Mouse (Mus musculus) lung, embryonic 15.5 days (tissue): ENCODE data around the gene Capn7. TPM values are rescaled to one million over a fixed set of nuclear protein-coding genes. Genes with fewer than 3 reads are reported as not detected.

Source experiments
- ATAC-seq: fragments of 200-750 bp; cut with Nextera tagmentation; 2 replicates; pipeline ENCODE4 v1.8.0; 2017; ENCODE audit warnings: moderate number of reproducible peaks, borderline replicate concordance; ENCODE audit not compliant: low FRiP score, low TSS enrichment; ENCODE audit errors: extremely low read depth
- H3K27ac ChIP-seq: fragments of 300-500 bp; sonication (generic); 2 replicates; pipeline ENCODE4 v1.5.1; 2015; ENCODE audit warnings: moderate library complexity, mild to moderate bottlenecking, inconsistent platforms
- H3K27me3 ChIP-seq: fragments of 300-500 bp; sonication (generic); 2 replicates; pipeline ENCODE4 v1.6.1; 2015; ENCODE audit warnings: inconsistent platforms
- H3K36me3 ChIP-seq: fragments of 300-500 bp; sonication (generic); 2 replicates; pipeline ENCODE4 v1.6.1; 2015; ENCODE audit warnings: inconsistent platforms
- H3K4me1 ChIP-seq: fragments of 300-500 bp; sonication (generic); 2 replicates; pipeline ENCODE4 v1.6.1; 2015; ENCODE audit warnings: inconsistent platforms
- H3K4me2 ChIP-seq: fragments of 300-500 bp; sonication (generic); 2 replicates; pipeline ENCODE4 v1.6.1; 2015; ENCODE audit warnings: inconsistent platforms, mild to moderate bottlenecking, moderate library complexity
- H3K4me3 ChIP-seq: fragments of 300-500 bp; sonication (generic); 2 replicates; pipeline ENCODE4 v1.5.1; 2015; ENCODE audit warnings: mild to moderate bottlenecking, inconsistent platforms
- H3K9ac ChIP-seq: fragments of 300-500 bp; sonication (generic); 2 replicates; pipeline ENCODE4 v1.6.1; 2015; ENCODE audit warnings: inconsistent platforms
- H3K9me3 ChIP-seq: fragments of 300-500 bp; sonication (generic); 2 replicates; pipeline ENCODE4 v1.6.1; 2016; ENCODE audit warnings: inconsistent platforms
- WGBS: fragments of 180-500 bp; shearing (Covaris S2); methylation state at CpG from one replicate; pipeline ENCODE4 v1.1.7; 2015; 5-methylcytosine and 5-hydroxymethylcytosine counted together
- polyA plus RNA-seq: library from polyadenylated mRNA; unstranded; fragments of >200 nt; fragmentation: Nextera tagmentation; extraction: Ambion mirVana; gene quantifications from 2 replicates; pipeline ENCODE4 v1.2.1, GENCODE M21; 2015

Gene Capn7
- polyA plus RNA-seq, 1 experiment from 2014 or later: 37.2 TPM

DNA sequence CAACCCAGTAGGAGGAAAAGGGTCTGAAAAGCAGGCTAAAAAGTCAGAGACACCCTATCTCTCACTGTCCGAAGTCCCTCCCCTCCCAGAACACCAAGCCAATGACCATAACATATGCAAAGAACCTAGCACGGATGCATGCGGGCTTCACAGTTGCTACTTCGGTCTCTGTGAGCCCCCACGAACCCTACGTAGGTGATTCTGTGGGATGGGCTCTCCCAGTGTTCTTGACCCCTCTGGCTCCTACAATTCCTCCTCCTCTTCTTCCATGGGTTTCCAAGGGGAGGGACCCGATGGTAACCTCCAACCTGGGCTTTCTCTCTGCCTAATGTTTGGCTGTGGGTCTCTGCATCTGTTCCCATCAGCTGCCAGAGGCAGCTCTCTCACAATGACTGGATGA lies 9.7 kb upstream of the Capn7 start:
- Histone ChIP-seq H3K36me3 (no peaks in the 10 kb centered on the region), H3K4me3 (no peak overlapping the region), H3K27me3 (no peaks in the 10 kb centered on the region), H3K4me1 (0 out of 2 replicates have a peak, but pooled peaks cover 7% of the 10 kb centered on the region), H3K4me2 (no peak overlapping the region), H3K27ac (no peak overlapping the region), H3K9ac (no peak overlapping the region), H3K9me3 (no peaks in the 10 kb centered on the region)
- 57% methylated on average over 7 of the region's 7 CpGs for WGBS
- ATAC-seq: no peak

GRCm38 (mm10) chr14:31327196-31327595 lies 9.2 kb upstream of the Capn7 start:
- Histone ChIP-seq H3K27ac (no peak overlapping the region), H3K9ac (no peak overlapping the region), H3K4me3 (no peak overlapping the region), H3K4me1 (0 out of 2 replicates have a peak, but pooled peaks cover 7% of the 10 kb centered on the region), H3K4me2 (no peak overlapping the region), H3K9me3 (no peaks in the 10 kb centered on the region), H3K36me3 (no peaks in the 10 kb centered on the region), H3K27me3 (no peaks in the 10 kb centered on the region)
- 74% methylated on average over 1 of the region's 1 CpGs for WGBS
- no peak for ATAC-seq

GRCm38 (mm10) chr14:31327681-31328080 lies 8.8 kb upstream of the Capn7 start:
- Histone ChIP-seq H3K27me3 (no peaks in the 10 kb centered on the region), H3K9ac (no peak overlapping the region), H3K36me3 (no peaks in the 10 kb centered on the region), H3K27ac (no peak overlapping the region), H3K9me3 (no peaks in the 10 kb centered on the region), H3K4me3 (no peak overlapping the region), H3K4me2 (no peak overlapping the region), H3K4me1 (0 out of 2 replicates have a peak, but pooled peaks cover 7% of the 10 kb centered on the region)
- ATAC-seq: no peak
- WGBS: 62% methylated on average over 4 of the region's 4 CpGs

GRCm38 (mm10) chr14:31329741-31330140 lies 6.7 kb upstream of the Capn7 start:
- 46% methylated on average over 2 of the region's 2 CpGs for WGBS
- H3K36me3 ChIP-seq: no peaks in the 10 kb centered on the region

GRCm38 (mm10) chr14:31330957-31331356 lies 5.5 kb upstream of the Capn7 start:
- Histone ChIP-seq H3K27me3 (no peaks in the 10 kb centered on the region), H3K9me3 (no peaks in the 10 kb centered on the region), H3K27ac (no peak overlapping the region), H3K4me3 (no peak overlapping the region), H3K4me1 (peaks cover 4% of the 10 kb centered on the region), H3K36me3 (no peaks in the 10 kb centered on the region), H3K9ac (no peak overlapping the region), H3K4me2 (no peak overlapping the region)
- no peak for ATAC-seq
- 74% methylated on average over 4 of the region's 4 CpGs for WGBS

More at GRCm38 (mm10) chr14:31329741-31330140, 6.7 kb upstream of the Capn7 start:
- H3K9ac ChIP-seq: no peak overlapping the region
- no peak overlapping the region for H3K4me2 ChIP-seq
- no peak for ATAC-seq
- H3K9me3 ChIP-seq: no peaks in the 10 kb centered on the region
- H3K27me3 ChIP-seq: no peaks in the 10 kb centered on the region
- no peak overlapping the region for H3K4me3 ChIP-seq
- H3K27ac ChIP-seq: no peak overlapping the region
- no peaks in the 10 kb centered on the region for H3K4me1 ChIP-seq

- Histone ChIP-seq H3K27ac (no peak overlapping the region), H3K4me1 (peaks cover 14% of the 10 kb centered on the region), H3K36me3 (peaks cover 2% of the 10 kb centered on the region; the same call in 1 of the 2 replicates), H3K9ac (no peak overlapping the region), H3K4me3 (peak overlapping the region; percentile 85), H3K4me2 (peak overlapping the region; percentile 61), H3K27me3 (no peaks in the 10 kb centered on the region), H3K9me3 (no peaks in the 10 kb centered on the region)
- WGBS: 46% methylated on average over 3 of the region's 3 CpGs
- ATAC-seq: no peak
Observed at GRCm38 (mm10) chr14:31335765-31336164, 673 bp upstream of the Capn7 start.

GRCm38 (mm10) chr14:31337406-31337805 lies 968 bp downstream of the Capn7 start:
- Histone ChIP-seq H3K4me2 (peak overlapping the region; percentile 72), H3K27ac (no peak overlapping the region), H3K4me3 (peak overlapping the region; percentile 85), H3K9ac (peak overlapping the region; percentile 86), H3K27me3 (no peaks in the 10 kb centered on the region), H3K36me3 (peaks cover 6% of the 10 kb centered on the region; the same call in 1 of the 2 replicates), H3K4me1 (peaks cover 14% of the 10 kb centered on the region), H3K9me3 (no peaks in the 10 kb centered on the region)
- WGBS: 25% methylated on average over 7 of the region's 7 CpGs
- ATAC-seq: no peak

GRCm38 (mm10) chr14:31337947-31338346 lies 1.5 kb downstream of the Capn7 start:
- Histone ChIP-seq H3K4me3 (peak overlapping the region; percentile 85), H3K36me3 (peaks cover 6% of the 10 kb centered on the region; the same call in 1 of the 2 replicates), H3K27me3 (no peaks in the 10 kb centered on the region), H3K9me3 (no peaks in the 10 kb centered on the region), H3K27ac (no peak overlapping the region), H3K9ac (no peak overlapping the region), H3K4me1 (peaks cover 14% of the 10 kb centered on the region), H3K4me2 (peak overlapping the region; percentile 72)
- no peak for ATAC-seq

GRCm38 (mm10) chr14:31343241-31343640 lies 6.8 kb downstream of the Capn7 start:
- Histone ChIP-seq H3K27me3 (no peaks in the 10 kb centered on the region), H3K4me1 (no peaks in the 10 kb centered on the region), H3K9me3 (no peaks in the 10 kb centered on the region), H3K9ac (no peak overlapping the region), H3K27ac (no peak overlapping the region), H3K4me3 (no peak overlapping the region), H3K36me3 (peaks cover 25% of the 10 kb centered on the region; the same call in 1 of the 2 replicates), H3K4me2 (no peak overlapping the region)
- WGBS: 70% methylated on average over 8 of the region's 8 CpGs
- ATAC-seq: no peak

- Histone ChIP-seq H3K4me1 (no peaks in the 10 kb centered on the region), H3K36me3 (peaks cover 25% of the 10 kb centered on the region; the same call in 1 of the 2 replicates), H3K9me3 (no peaks in the 10 kb centered on the region), H3K27me3 (no peaks in the 10 kb centered on the region), H3K4me3 (no peak overlapping the region), H3K9ac (no peak overlapping the region), H3K4me2 (no peak overlapping the region), H3K27ac (no peak overlapping the region)
- WGBS: 78% methylated on average over 1 of the region's 1 CpGs
- no peak for ATAC-seq
Observed at GRCm38 (mm10) chr14:31345367-31345766, 8.9 kb downstream of the Capn7 start.

GRCm38 (mm10) chr14:31362236-31362635 lies 25.8 kb downstream of the Capn7 start:
- Histone ChIP-seq H3K36me3 (peaks cover 52% of the 10 kb centered on the region), H3K4me1 (no peaks in the 10 kb centered on the region), H3K4me2 (no peak overlapping the region), H3K27ac (no peak overlapping the region), H3K9ac (no peak overlapping the region), H3K27me3 (no peaks in the 10 kb centered on the region), H3K4me3 (no peak overlapping the region), H3K9me3 (no peaks in the 10 kb centered on the region)
- WGBS: 83% methylated on average over 2 of the region's 2 CpGs
- no peak for ATAC-seq

- Histone ChIP-seq H3K9ac (no peak overlapping the region), H3K36me3 (peaks cover 54% of the 10 kb centered on the region), H3K4me2 (no peak overlapping the region), H3K4me3 (no peak overlapping the region), H3K27me3 (no peaks in the 10 kb centered on the region), H3K4me1 (no peaks in the 10 kb centered on the region), H3K27ac (no peak overlapping the region), H3K9me3 (no peaks in the 10 kb centered on the region)
- 91% methylated on average over 4 of the region's 4 CpGs for WGBS
- ATAC-seq: no peak
Observed at GRCm38 (mm10) chr14:31364589-31364988, 28.2 kb downstream of the Capn7 start.

GRCm38 (mm10) chr14:31365350-31365749 lies 28.9 kb downstream of the Capn7 start:
- ATAC-seq: no peak
- Histone ChIP-seq H3K9me3 (no peaks in the 10 kb centered on the region), H3K27ac (no peak overlapping the region), H3K4me1 (no peaks in the 10 kb centered on the region), H3K9ac (no peak overlapping the region), H3K4me2 (no peak overlapping the region), H3K4me3 (no peak overlapping the region), H3K36me3 (peaks cover 58% of the 10 kb centered on the region), H3K27me3 (no peaks in the 10 kb centered on the region)
